Mouse (Mus musculus): ENCODE measurements around the gene Ryr3. TPM values are rescaled to one million over a fixed set of nuclear protein-coding genes. Genes with fewer than 3 reads are reported as not detected.

Gene Ryr3
- polyA plus RNA-seq, 1 experiment: 0.23 TPM

GRCm38 (mm10) chr2:112806015-112806414 lies 410.9 kb downstream of the Ryr3 start:
- Histone ChIP-seq H3K27ac (ENCODE audit: insufficient read depth, low read depth, low read length) (no peak overlapping the region), H3K27me3 (ENCODE audit: control insufficient read depth, insufficient read depth, low read length) (no peaks in the 10 kb centered on the region), H3K4me3 (ENCODE audit: low read depth, low read length) (no peak overlapping the region), H3K4me1 (ENCODE audit: control insufficient read depth, insufficient read depth, insufficient read length, low read length) (no peaks in the 10 kb centered on the region), H3K36me3 (ENCODE audit: control insufficient read depth, insufficient read depth, low read length) (no peaks in the 10 kb centered on the region)
- no peak for TF ChIP-seq CTCF (IDR thresholded peaks at IDR 0.05; ENCODE audit: extremely low read depth, insufficient read length, insufficient replicate concordance, low read depth, low read length)
- no peak for TF ChIP-seq POLR2A (IDR thresholded peaks at IDR 0.05; ENCODE audit: low read depth, low read length)
- 39% methylated on average over 2 of the region's 2 CpGs for WGBS

GRCm38 (mm10) chr2:112799995-112800353 lies 416.9 kb downstream of the Ryr3 start:
- H3K27me3 ChIP-seq (ENCODE audit: control insufficient read depth, insufficient read depth, low read length): no peaks in the 10 kb centered on the region
- no peak overlapping the region for H3K4me3 ChIP-seq (ENCODE audit: low read depth, low read length)
- no peaks in the 10 kb centered on the region for H3K36me3 ChIP-seq (ENCODE audit: control insufficient read depth, insufficient read depth, low read length)
- H3K27ac ChIP-seq (ENCODE audit: insufficient read depth, low read depth, low read length): no peak overlapping the region
- H3K4me1 ChIP-seq (ENCODE audit: control insufficient read depth, insufficient read depth, insufficient read length, low read length): no peaks in the 10 kb centered on the region
- WGBS: 7% methylated on average over 8 of the region's 8 CpGs
- no peak for TF ChIP-seq POLR2A (IDR thresholded peaks at IDR 0.05; ENCODE audit: low read depth, low read length)
- TF ChIP-seq CTCF (IDR thresholded peaks at IDR 0.05; ENCODE audit: extremely low read depth, insufficient read length, insufficient replicate concordance, low read depth, low read length): peak; percentile 76; the same call in 1 of the 2 replicates

GRCm38 (mm10) chr2:112799351-112799994 lies 417.4 kb downstream of the Ryr3 start:
- H3K4me1 ChIP-seq (ENCODE audit: control insufficient read depth, insufficient read depth, insufficient read length, low read length): no peaks in the 10 kb centered on the region
- no peaks in the 10 kb centered on the region for H3K27me3 ChIP-seq (ENCODE audit: control insufficient read depth, insufficient read depth, low read length)
- H3K36me3 ChIP-seq (ENCODE audit: control insufficient read depth, insufficient read depth, low read length): no peaks in the 10 kb centered on the region
- no peak overlapping the region for H3K4me3 ChIP-seq (ENCODE audit: low read depth, low read length)
- TF ChIP-seq POLR2A (IDR thresholded peaks at IDR 0.05; ENCODE audit: low read depth, low read length) (no peak), CTCF (IDR thresholded peaks at IDR 0.05; ENCODE audit: extremely low read depth, insufficient read length, insufficient replicate concordance, low read depth, low read length) (no peak)
- WGBS: 78% methylated on average over 7 of the region's 7 CpGs
- no peak overlapping the region for H3K27ac ChIP-seq (ENCODE audit: insufficient read depth, low read depth, low read length)

- TF ChIP-seq CTCF (IDR thresholded peaks at IDR 0.05; ENCODE audit: extremely low read depth, insufficient read length, insufficient replicate concordance, low read depth, low read length) (no peak), POLR2A (IDR thresholded peaks at IDR 0.05; ENCODE audit: low read depth, low read length) (no peak)
- 26% methylated on average over 2 of the region's 2 CpGs for WGBS
- H3K4me1 ChIP-seq (ENCODE audit: control insufficient read depth, insufficient read depth, insufficient read length, low read length): no peaks in the 10 kb centered on the region
- H3K27me3 ChIP-seq (ENCODE audit: control insufficient read depth, insufficient read depth, low read length): no peaks in the 10 kb centered on the region; the same call in 1 of the 2 replicates
- H3K27ac ChIP-seq (ENCODE audit: insufficient read depth, low read depth, low read length): no peak overlapping the region
- no peaks in the 10 kb centered on the region for H3K36me3 ChIP-seq (ENCODE audit: control insufficient read depth, insufficient read depth, low read length)
- no peak overlapping the region for H3K4me3 ChIP-seq (ENCODE audit: low read depth, low read length)
Observed at GRCm38 (mm10) chr2:112781631-112782030, 435.3 kb downstream of the Ryr3 start.

GRCm38 (mm10) chr2:112774762-112775161 lies 442.1 kb downstream of the Ryr3 start:
- Histone ChIP-seq H3K4me1 (ENCODE audit: control insufficient read depth, insufficient read depth, insufficient read length, low read length) (no peaks in the 10 kb centered on the region), H3K27ac (ENCODE audit: insufficient read depth, low read depth, low read length) (no peak overlapping the region), H3K4me3 (ENCODE audit: low read depth, low read length) (no peak overlapping the region), H3K36me3 (ENCODE audit: control insufficient read depth, insufficient read depth, low read length) (no peaks in the 10 kb centered on the region), H3K27me3 (ENCODE audit: control insufficient read depth, insufficient read depth, low read length) (no peaks in the 10 kb centered on the region)
- TF ChIP-seq CTCF (IDR thresholded peaks at IDR 0.05; ENCODE audit: extremely low read depth, insufficient read length, insufficient replicate concordance, low read depth, low read length) (peak; percentile 74; the same call in 1 of the 2 replicates), POLR2A (IDR thresholded peaks at IDR 0.05; ENCODE audit: low read depth, low read length) (no peak)
- WGBS: 17% methylated on average over 6 of the region's 6 CpGs

- no peaks in the 10 kb centered on the region for H3K4me1 ChIP-seq (ENCODE audit: control insufficient read depth, insufficient read depth, insufficient read length, low read length)
- H3K36me3 ChIP-seq (ENCODE audit: control insufficient read depth, insufficient read depth, low read length): no peaks in the 10 kb centered on the region
- 71% methylated on average over 5 of the region's 5 CpGs for WGBS
- no peak overlapping the region for H3K27ac ChIP-seq (ENCODE audit: insufficient read depth, low read depth, low read length)
- H3K27me3 ChIP-seq (ENCODE audit: control insufficient read depth, insufficient read depth, low read length): no peaks in the 10 kb centered on the region
- TF ChIP-seq CTCF (IDR thresholded peaks at IDR 0.05; ENCODE audit: extremely low read depth, insufficient read length, insufficient replicate concordance, low read depth, low read length): no peak
- TF ChIP-seq POLR2A (IDR thresholded peaks at IDR 0.05; ENCODE audit: low read depth, low read length): no peak
- H3K4me3 ChIP-seq (ENCODE audit: low read depth, low read length): no peak overlapping the region
Observed at GRCm38 (mm10) chr2:112767665-112768064, 449.2 kb downstream of the Ryr3 start.

GRCm38 (mm10) chr2:112765046-112765445 lies 451.9 kb downstream of the Ryr3 start:
- Histone ChIP-seq H3K27ac (ENCODE audit: insufficient read depth, low read depth, low read length) (no peak overlapping the region), H3K4me1 (ENCODE audit: control insufficient read depth, insufficient read depth, insufficient read length, low read length) (no peaks in the 10 kb centered on the region), H3K4me3 (ENCODE audit: low read depth, low read length) (no peak overlapping the region), H3K27me3 (ENCODE audit: control insufficient read depth, insufficient read depth, low read length) (no peaks in the 10 kb centered on the region), H3K36me3 (ENCODE audit: control insufficient read depth, insufficient read depth, low read length) (no peaks in the 10 kb centered on the region)
- TF ChIP-seq POLR2A (IDR thresholded peaks at IDR 0.05; ENCODE audit: low read depth, low read length): no peak
- peak; percentile 27; the same call in 1 of the 2 replicates for TF ChIP-seq CTCF (IDR thresholded peaks at IDR 0.05; ENCODE audit: extremely low read depth, insufficient read length, insufficient replicate concordance, low read depth, low read length)
- 48% methylated on average over 5 of the region's 5 CpGs for WGBS

All from small intestine, adult 2 months (tissue).